Mouse (Mus musculus) 416B (cell line): ENCODE results near the gene Fcho1.
A peak's percentile ranks its signal among the peaks of the same experiment; 100 is the strongest.
"Not testable (repeated sequence)": the region's sequence is repeated elsewhere in the genome, so short reads cannot be mapped to it uniquely, and the experiment has no call there.

ENCODE experiments used
- DNase-seq: peaks from one replicate; pipeline ENCODE4 v3.0.0; 2011; ENCODE audit warnings: low read depth

The Fcho1 gene

GRCm38 (mm10) chr8:71718252-71718651 lies 7.3 kb downstream of the Fcho1 start:
- no peak for DNase-seq

- no peak for DNase-seq
Measured at GRCm38 (mm10) chr8:71717096-71717495, 8.4 kb downstream of the Fcho1 start.

- no peak for DNase-seq
Measured at GRCm38 (mm10) chr8:71716561-71717053, 8.9 kb downstream of the Fcho1 start.

GRCm38 (mm10) chr8:71715531-71715930 lies 10.0 kb downstream of the Fcho1 start:
- DNase-seq: no peak

GRCm38 (mm10) chr8:71711574-71711973 lies 13.9 kb downstream of the Fcho1 start:
- no peak for DNase-seq

- peak; percentile 75 for DNase-seq
Measured at GRCm38 (mm10) chr8:71709800-71710446, 15.6 kb downstream of the Fcho1 start.

GRCm38 (mm10) chr8:71709134-71709799 lies 16.2 kb downstream of the Fcho1 start:
- DNase-seq: no peak

GRCm38 (mm10) chr8:71707874-71708273 lies 17.6 kb downstream of the Fcho1 start:
- peak; percentile 76 for DNase-seq

- not testable (repeated sequence) for DNase-seq
Measured at GRCm38 (mm10) chr8:71703400-71703799, 22.1 kb downstream of the Fcho1 start.

- no peak for DNase-seq
Measured at GRCm38 (mm10) chr8:71702923-71703322, 22.6 kb downstream of the Fcho1 start.

- no peak for DNase-seq
Measured at GRCm38 (mm10) chr8:71702087-71702432, 23.5 kb downstream of the Fcho1 start.

GRCm38 (mm10) chr8:71701414-71702086 lies 24.0 kb downstream of the Fcho1 start, which contains the start of gene B3gnt3:
B3gnt3 (minus strand) TSS chr8:71701789.
- DNase-seq: no peak

GRCm38 (mm10) chr8:71700493-71701269 lies 24.8 kb downstream of the Fcho1 start:
- no peak for DNase-seq

- not testable (repeated sequence) for DNase-seq
Measured at GRCm38 (mm10) chr8:71695456-71695855, 30.1 kb downstream of the Fcho1 start.

- no peak for DNase-seq
Measured at GRCm38 (mm10) chr8:71693166-71694041, 32.1 kb downstream of the Fcho1 start.

GRCm38 (mm10) chr8:71692509-71692908 lies 33.0 kb downstream of the Fcho1 start:
- no peak for DNase-seq

- no peak for DNase-seq
Measured at GRCm38 (mm10) chr8:71689028-71689427, 36.5 kb downstream of the Fcho1 start, which contains the start of gene Insl3. Insl3 (plus strand) TSS chr8:71689214.

GRCm38 (mm10) chr8:71687616-71688015 lies 37.9 kb downstream of the Fcho1 start:
- no peak for DNase-seq

GRCm38 (mm10) chr8:71686143-71686734 lies 39.3 kb downstream of the Fcho1 start:
- no peak for DNase-seq

- no peak for DNase-seq
Measured at GRCm38 (mm10) chr8:71685573-71685972, 39.9 kb downstream of the Fcho1 start.

- DNase-seq: no peak
Measured at GRCm38 (mm10) chr8:71684701-71685100, 40.8 kb downstream of the Fcho1 start.
